Mouse (Mus musculus) liver, embryonic 12.5 days (tissue): ENCODE results near the gene Bcl6b. TPM values are rescaled to one million over a fixed set of nuclear protein-coding genes. Genes with fewer than 3 reads are reported as not detected.

Experiments used
- ATAC-seq: fragments of 200-750 bp; cut with Nextera tagmentation; 2 replicates; pipeline ENCODE4 v1.8.0; 2017; ENCODE audit warnings: moderate number of reproducible peaks, mild to moderate bottlenecking, moderate library complexity
- H3K27ac ChIP-seq: fragments of 300-500 bp; sonication (generic); 2 replicates; pipeline ENCODE4 v1.5.1; 2016; ENCODE audit warnings: mild to moderate bottlenecking
- H3K27me3 ChIP-seq: fragments of 300-500 bp; sonication (generic); replicated peaks from 2 replicates; pipeline ENCODE4 v1.6.1; 2016; ENCODE audit warnings: mild to moderate bottlenecking, moderate library complexity
- H3K36me3 ChIP-seq: fragments of 300-500 bp; sonication (generic); 2 replicates; pipeline ENCODE4 v1.6.1; 2016; ENCODE audit warnings: mild to moderate bottlenecking, moderate library complexity
- H3K4me1 ChIP-seq: fragments of 300-500 bp; sonication (generic); 2 replicates; pipeline ENCODE4 v1.6.1; 2016
- H3K4me2 ChIP-seq: fragments of 300-500 bp; sonication (generic); 2 replicates; pipeline ENCODE4 v1.6.1; 2016; ENCODE audit warnings: mild to moderate bottlenecking, moderate library complexity
- H3K4me3 ChIP-seq: fragments of 300-500 bp; sonication (generic); 2 replicates; pipeline ENCODE4 v1.5.1; 2016; ENCODE audit warnings: mild to moderate bottlenecking, moderate library complexity
- H3K9ac ChIP-seq: fragments of 300-500 bp; sonication (generic); 2 replicates; pipeline ENCODE4 v1.6.1; 2016; ENCODE audit warnings: mild to moderate bottlenecking, moderate library complexity
- H3K9me3 ChIP-seq: fragments of 300-500 bp; sonication (generic); replicated peaks from 2 replicates; pipeline ENCODE4 v1.6.1; 2016; ENCODE audit warnings: mild to moderate bottlenecking, moderate library complexity
- WGBS: fragments of 180-500 bp; shearing (Covaris S2); methylation state at CpG from one replicate; pipeline ENCODE4 v1.1.7; 2016; ENCODE audit not compliant: insufficient replicate concordance; 5-methylcytosine and 5-hydroxymethylcytosine counted together
- polyA plus RNA-seq: library from polyadenylated mRNA; unstranded; fragments of >200 nt; fragmentation: Nextera tagmentation; extraction: Ambion mirVana; gene quantifications from 2 replicates; pipeline ENCODE4 v1.2.1, GENCODE M21; 2016

Bcl6b gene
- polyA plus RNA-seq, 1 experiment from 2014 or later: 2.8 TPM

DNA sequence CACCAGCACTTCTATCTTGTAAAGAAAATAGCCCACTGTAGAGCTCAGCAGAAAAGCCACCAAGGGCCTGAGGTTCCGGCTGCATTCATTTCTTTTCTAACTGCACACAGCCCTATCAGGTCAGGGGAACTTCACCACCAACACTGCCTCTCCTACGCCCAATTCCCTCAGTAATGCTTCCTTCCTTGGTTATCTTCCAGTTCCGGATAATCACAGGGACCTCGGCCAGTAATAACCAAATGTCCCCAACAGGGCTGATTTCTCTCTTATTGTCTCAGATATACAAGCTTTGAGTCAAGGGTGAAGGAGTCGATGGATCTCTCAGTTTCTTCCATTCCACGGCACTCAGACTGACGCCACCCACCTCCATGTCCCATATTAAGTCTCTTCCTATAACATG lies 22.3 kb downstream of the Bcl6b start:
- Histone ChIP-seq H3K4me1 (0 out of 2 replicates have a peak, but pooled peaks cover 3% of the 10 kb centered on the region), H3K36me3 (no peaks in the 10 kb centered on the region), H3K4me3 (no peak overlapping the region), H3K27me3 (peaks cover 31% of the 10 kb centered on the region), H3K9ac (no peak overlapping the region), H3K9me3 (no peaks in the 10 kb centered on the region), H3K27ac (no peak overlapping the region), H3K4me2 (no peak overlapping the region)
- WGBS: 59% methylated on average over 7 of the region's 7 CpGs
- no peak for ATAC-seq

DNA sequence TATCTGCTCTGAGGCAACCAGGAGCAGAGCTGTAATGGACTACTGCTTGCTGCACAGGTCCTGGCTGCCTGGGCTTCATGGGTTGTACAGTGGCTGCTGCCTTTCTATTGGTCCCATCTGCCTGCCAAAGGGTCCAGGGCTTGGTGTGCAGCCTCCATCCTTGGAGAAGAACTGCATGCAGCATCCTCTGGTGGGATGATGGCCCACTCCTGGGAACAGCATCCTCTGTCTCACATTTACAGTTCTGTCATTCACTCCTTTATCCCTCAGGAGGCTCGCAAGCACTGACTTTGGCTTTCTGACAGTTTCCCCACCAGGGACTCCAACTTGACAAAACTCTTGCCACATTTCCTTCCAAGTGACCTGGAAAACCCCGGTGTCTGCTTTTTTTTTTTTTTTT lies 22.8 kb downstream of the Bcl6b start:
- WGBS: 49% methylated on average over 2 of the region's 2 CpGs

DNA sequence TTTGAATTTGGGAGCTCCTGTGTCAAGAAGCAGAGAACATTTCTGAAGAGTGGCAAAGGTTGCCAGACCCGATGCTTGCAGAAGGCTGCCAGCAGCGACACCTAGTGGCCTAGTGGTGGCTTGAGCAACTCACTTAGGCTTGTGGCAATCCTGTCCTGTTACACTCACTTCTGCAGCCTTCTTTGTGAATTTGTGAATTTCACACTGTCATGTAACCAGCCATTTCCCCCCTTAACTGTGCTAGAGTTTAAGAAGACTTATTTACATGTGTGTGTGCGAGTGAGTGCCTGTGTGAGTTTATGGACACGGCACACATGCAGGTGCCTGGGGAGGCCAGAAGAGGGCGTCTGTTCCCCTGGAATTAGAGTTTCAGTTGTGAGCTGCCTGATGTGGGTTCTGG lies 27.9 kb downstream of the Bcl6b start:
- no peak for ATAC-seq
- no peak overlapping the region for H3K9ac ChIP-seq
- 35% methylated on average over 5 of the region's 5 CpGs for WGBS
- no peak overlapping the region for H3K4me3 ChIP-seq
- H3K36me3 ChIP-seq: no peaks in the 10 kb centered on the region
- peaks cover 2% of the 10 kb centered on the region; the same call in 1 of the 2 replicates for H3K4me1 ChIP-seq
- H3K9me3 ChIP-seq: no peaks in the 10 kb centered on the region
- peaks cover 10% of the 10 kb centered on the region; the same call in 1 of the 2 replicates for H3K27me3 ChIP-seq
- no peak overlapping the region for H3K4me2 ChIP-seq
- H3K27ac ChIP-seq: no peak overlapping the region

More for the DNA sequence above, 22.8 kb downstream of the Bcl6b start:
- ATAC-seq: no peak
- Histone ChIP-seq H3K27me3 (peaks cover 26% of the 10 kb centered on the region; the same call in 1 of the 2 replicates), H3K4me2 (no peak overlapping the region), H3K4me1 (0 out of 2 replicates have a peak, but pooled peaks cover 5% of the 10 kb centered on the region), H3K36me3 (no peaks in the 10 kb centered on the region), H3K4me3 (no peak overlapping the region), H3K27ac (no peak overlapping the region), H3K9me3 (no peaks in the 10 kb centered on the region), H3K9ac (no peak overlapping the region)

DNA sequence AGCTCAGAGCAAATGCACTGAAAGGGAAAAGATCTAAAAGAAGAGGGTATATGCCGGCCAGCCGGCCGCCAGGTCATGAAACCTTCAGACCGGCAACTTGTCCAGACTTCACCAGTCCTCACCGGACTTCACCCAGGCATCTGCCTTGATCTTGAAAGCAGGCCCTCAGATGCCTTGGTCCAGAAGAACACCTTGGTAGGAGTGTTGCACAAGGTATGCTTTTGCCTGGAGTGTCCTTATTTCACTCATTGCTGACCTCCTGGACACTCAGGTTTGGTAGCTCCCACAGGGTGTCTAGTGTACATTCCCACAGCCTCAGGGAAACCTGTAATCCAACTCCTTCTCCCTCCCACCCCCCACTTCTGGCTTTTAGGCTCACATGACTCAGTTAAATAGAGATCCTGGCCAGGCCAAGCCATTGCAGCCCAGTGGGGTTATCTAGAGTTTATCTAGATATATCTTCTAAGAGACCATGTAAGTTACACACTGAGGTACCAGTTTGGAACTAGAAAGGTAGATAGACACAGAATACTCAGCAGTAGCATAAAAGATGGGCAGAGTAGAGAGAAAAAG lies 29.5 kb downstream of the Bcl6b start:
- Histone ChIP-seq H3K4me3 (no peak overlapping the region), H3K36me3 (no peaks in the 10 kb centered on the region), H3K9ac (0 out of 2 replicates have a peak overlapping the region, but pooled peaks have one; percentile 3), H3K27ac (no peak overlapping the region), H3K4me2 (no peak overlapping the region), H3K4me1 (peaks cover 2% of the 10 kb centered on the region; the same call in 1 of the 2 replicates), H3K9me3 (no peaks in the 10 kb centered on the region), H3K27me3 (0 out of 2 replicates have a peak, but pooled peaks cover 7% of the 10 kb centered on the region)
- ATAC-seq: no peak
- WGBS: 67% methylated on average over 5 of the region's 5 CpGs

DNA sequence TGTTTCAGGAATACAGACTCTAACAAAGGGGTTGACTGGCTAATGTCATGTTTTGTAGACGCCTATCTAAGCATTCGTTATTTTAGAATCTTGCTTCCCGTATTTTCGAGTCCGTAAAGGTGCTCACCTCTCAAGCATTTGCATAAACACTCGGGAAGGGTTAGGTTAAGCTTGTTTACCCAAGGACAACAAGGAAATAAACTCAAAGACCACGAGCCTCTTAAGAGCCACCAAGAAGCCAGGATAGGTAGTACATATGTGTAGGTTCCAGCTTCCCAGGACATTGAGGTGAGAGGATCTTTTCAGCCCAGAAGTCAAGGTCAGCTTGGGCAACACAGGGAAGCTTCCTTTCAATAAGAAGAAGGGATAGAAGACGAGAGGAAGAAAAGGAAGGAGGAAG lies 30.5 kb downstream of the Bcl6b start:
- 68% methylated on average over 8 of the region's 8 CpGs for WGBS
- no peak for ATAC-seq
- H3K27me3 ChIP-seq: 0 out of 2 replicates have a peak, but pooled peaks cover 3% of the 10 kb centered on the region

DNA sequence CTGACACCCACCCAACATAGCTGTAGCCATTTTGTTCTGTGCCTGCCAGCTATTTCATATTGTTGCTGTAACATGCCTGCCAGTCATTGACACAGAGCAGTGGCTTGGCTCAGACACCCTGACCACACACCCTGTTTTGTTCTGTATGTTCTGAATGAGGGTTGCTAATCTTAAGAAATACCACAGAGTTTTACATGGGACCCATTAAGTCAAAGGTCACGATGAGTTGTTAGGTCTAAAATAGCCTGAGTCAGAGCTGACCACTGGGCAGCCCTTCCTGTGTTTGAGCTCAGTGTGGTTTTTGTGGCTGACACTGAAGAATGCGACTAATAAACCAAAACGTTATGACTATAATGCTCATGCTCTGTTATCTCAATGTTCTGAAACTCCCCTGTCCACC lies 31.3 kb downstream of the Bcl6b start:
- H3K27ac ChIP-seq: no peak overlapping the region
- no peak overlapping the region for H3K4me2 ChIP-seq
- ATAC-seq: no peak
- no peaks in the 10 kb centered on the region for H3K9me3 ChIP-seq
- 24% methylated on average over 3 of the region's 3 CpGs for WGBS
- H3K27me3 ChIP-seq: 0 out of 2 replicates have a peak, but pooled peaks cover 3% of the 10 kb centered on the region
- H3K4me3 ChIP-seq: no peak overlapping the region
- peaks cover 2% of the 10 kb centered on the region; the same call in 1 of the 2 replicates for H3K4me1 ChIP-seq
- H3K9ac ChIP-seq: no peak overlapping the region
- H3K36me3 ChIP-seq: no peaks in the 10 kb centered on the region

More for the DNA sequence above, 30.5 kb downstream of the Bcl6b start:
- Histone ChIP-seq H3K27ac (no peak overlapping the region), H3K9ac (no peak overlapping the region), H3K4me2 (no peak overlapping the region), H3K4me1 (peaks cover 2% of the 10 kb centered on the region; the same call in 1 of the 2 replicates), H3K9me3 (no peaks in the 10 kb centered on the region), H3K36me3 (no peaks in the 10 kb centered on the region), H3K4me3 (no peak overlapping the region)

DNA sequence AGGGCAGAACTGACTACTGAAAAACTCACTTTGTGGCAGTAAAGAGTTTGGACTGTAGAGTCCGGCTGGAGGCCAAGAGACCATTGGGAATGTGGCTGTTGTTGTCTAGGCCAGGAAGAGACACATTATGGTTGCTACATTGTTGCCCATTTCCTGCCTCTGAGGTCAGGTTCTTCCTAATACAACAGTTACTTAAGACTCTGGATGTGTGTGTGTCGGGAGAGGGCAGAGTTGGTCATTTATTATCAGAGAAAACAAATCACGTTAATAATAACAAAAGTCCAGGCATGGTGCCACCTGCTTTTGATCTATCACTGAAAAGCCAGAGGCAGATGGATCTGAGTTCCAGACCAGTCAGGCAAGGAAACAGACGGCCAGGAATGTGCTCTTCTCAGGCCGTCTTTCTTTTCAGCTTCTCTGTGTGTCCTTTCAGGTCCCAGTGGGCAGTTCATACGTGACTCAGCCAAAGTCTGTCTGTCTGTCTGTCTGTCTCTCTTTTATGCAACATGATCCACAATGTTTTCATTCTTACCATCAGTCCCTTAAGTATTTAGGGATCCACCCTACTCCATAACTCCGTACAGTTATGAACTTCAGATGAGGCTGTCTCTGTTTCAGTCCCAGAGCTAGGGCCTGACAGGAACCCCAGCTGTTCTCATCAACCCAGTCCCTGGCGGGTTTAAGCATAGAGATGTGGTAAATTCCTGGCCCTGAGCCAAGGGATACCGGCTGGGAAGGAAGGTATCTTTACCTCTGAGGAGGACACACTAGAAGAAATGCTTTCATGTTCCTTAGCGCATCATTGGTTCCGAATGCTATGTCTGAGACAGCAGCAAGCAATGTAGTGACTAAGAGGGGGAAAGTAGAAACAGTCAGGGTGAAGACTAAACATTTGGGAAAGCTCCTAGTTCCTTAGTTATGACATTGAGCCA lies 36.0 kb downstream of the Bcl6b start:
- H3K27me3 ChIP-seq: no peaks in the 10 kb centered on the region
- H3K4me2 ChIP-seq: no peak overlapping the region
- H3K27ac ChIP-seq: no peak overlapping the region
- H3K4me1 ChIP-seq: no peaks in the 10 kb centered on the region
- ATAC-seq: no peak
- no peaks in the 10 kb centered on the region for H3K36me3 ChIP-seq
- 63% methylated on average over 11 of the region's 11 CpGs for WGBS
- H3K9ac ChIP-seq: no peak overlapping the region
- H3K9me3 ChIP-seq: no peaks in the 10 kb centered on the region
- no peak overlapping the region for H3K4me3 ChIP-seq

DNA sequence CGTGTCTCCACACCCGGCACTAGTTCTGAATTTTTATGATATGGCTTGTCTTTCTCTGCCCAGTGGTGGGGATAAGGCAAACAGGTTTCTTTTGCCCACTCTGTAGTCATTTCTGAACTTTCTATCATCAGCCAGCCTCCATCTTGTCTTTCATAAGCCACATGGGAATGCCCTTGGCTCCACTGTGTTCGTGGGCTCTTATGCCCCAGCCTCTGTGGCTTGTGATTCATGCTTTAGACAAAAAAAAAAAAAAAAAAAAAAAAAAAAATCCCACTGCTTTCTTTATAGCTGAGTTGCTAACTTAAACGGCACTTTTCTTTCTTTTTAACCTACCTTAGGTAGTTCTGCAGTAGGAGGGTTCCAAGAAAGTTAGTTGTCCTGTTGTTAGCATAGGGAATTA lies 37.4 kb downstream of the Bcl6b start:
- 46% methylated on average over 4 of the region's 4 CpGs for WGBS
- H3K36me3 ChIP-seq: no peaks in the 10 kb centered on the region
- no peak overlapping the region for H3K27ac ChIP-seq
- no peaks in the 10 kb centered on the region for H3K9me3 ChIP-seq
- no peak overlapping the region for H3K9ac ChIP-seq
- H3K4me3 ChIP-seq: no peak overlapping the region
- no peaks in the 10 kb centered on the region for H3K4me1 ChIP-seq
- ATAC-seq: no peak
- H3K4me2 ChIP-seq: no peak overlapping the region
- H3K27me3 ChIP-seq: no peaks in the 10 kb centered on the region

DNA sequence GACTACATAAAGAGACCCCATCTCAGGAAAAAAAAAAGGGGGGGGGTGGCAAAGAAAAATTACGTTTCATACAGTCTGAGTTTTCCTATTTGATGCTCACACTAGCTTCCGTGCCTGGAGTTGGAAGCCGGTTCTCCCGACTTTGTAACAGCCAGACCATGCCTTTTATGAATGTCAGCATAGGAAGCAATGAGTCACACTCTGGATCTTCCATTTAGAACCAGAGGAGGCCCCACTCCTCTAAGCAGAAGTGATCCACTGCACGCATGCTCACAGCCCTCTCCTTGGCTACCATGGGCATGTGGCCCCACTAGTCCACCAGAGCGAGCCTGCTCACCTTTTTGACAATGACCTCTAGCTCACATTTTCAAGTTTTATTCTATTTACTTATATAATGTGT lies 38.4 kb downstream of the Bcl6b start:
- H3K27ac ChIP-seq: no peak overlapping the region
- H3K4me1 ChIP-seq: no peaks in the 10 kb centered on the region
- no peaks in the 10 kb centered on the region for H3K36me3 ChIP-seq
- H3K9ac ChIP-seq: no peak overlapping the region
- H3K27me3 ChIP-seq: no peaks in the 10 kb centered on the region
- no peaks in the 10 kb centered on the region for H3K9me3 ChIP-seq
- ATAC-seq: no peak
- no peak overlapping the region for H3K4me2 ChIP-seq
- H3K4me3 ChIP-seq: no peak overlapping the region
- 68% methylated on average over 6 of the region's 6 CpGs for WGBS

DNA sequence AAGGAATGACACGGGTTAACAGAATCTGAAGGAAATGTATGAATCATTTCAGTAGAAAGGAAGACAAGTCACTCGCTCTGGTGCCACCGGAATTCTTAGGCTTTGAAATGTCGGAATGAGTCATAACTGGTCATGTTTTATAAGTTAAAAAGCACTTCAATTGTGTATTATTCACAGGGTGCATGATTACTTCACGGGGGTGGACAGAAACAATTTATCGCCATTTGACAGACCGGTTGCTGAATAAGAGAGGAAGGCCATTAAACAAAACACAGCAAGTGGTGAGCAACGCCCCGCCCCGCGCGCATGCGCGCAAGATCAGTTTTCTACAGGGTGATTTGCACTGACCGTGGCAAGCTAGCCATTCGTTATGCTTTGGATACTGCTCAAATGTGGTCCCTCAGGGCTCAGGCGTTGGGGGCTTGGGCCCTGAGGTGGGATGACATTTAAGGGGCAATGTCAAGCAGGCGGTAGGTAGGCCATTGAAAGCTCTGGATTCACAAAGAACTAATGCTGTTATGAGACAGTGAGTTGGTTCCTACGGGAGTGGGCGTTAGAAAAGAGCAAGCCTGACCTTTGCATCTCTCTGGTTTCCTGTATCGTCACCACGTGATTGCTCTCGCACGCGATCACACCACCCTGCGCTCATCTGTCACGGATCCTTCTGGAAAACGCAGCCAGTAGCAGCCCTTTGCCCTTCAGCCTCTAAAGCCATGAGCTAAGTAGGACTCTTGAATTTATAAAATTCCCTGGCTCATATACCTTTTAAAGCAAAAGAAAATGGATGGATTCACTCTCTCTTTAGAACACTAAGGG lies 40.1 kb downstream of the Bcl6b start:
- no peak overlapping the region for H3K4me2 ChIP-seq
- no peaks in the 10 kb centered on the region for H3K4me1 ChIP-seq
- H3K36me3 ChIP-seq: no peaks in the 10 kb centered on the region
- no peaks in the 10 kb centered on the region for H3K9me3 ChIP-seq
- H3K9ac ChIP-seq: no peak overlapping the region
- WGBS: 80% methylated on average over 28 of the region's 28 CpGs
- H3K4me3 ChIP-seq: no peak overlapping the region
- no peak overlapping the region for H3K27ac ChIP-seq
- H3K27me3 ChIP-seq: no peaks in the 10 kb centered on the region
- no peak for ATAC-seq

DNA sequence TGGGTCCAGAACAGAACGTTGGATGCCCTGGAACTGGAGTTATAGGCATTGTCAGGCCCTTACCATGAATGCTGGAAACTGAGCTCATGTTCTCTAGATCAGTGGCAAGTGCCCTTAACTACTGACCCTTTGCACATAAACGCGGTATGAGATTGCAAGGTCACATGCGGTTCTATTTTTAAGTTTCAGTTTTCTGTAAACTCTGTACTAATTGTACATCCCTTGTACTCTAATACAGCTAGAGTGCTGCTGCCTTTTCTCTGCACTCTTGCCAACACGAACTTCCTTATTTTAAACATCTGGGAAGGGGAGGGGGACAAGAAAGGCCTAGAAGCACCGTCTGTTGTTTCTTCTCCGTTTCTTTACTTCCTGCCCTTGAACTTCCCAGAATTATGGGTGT lies 44.5 kb downstream of the Bcl6b start:
- H3K27me3 ChIP-seq: no peaks in the 10 kb centered on the region
- no peak overlapping the region for H3K4me2 ChIP-seq
- no peak overlapping the region for H3K27ac ChIP-seq
- no peak for ATAC-seq
- no peak overlapping the region for H3K4me3 ChIP-seq
- no peak overlapping the region for H3K9ac ChIP-seq
- no peaks in the 10 kb centered on the region for H3K36me3 ChIP-seq
- no peaks in the 10 kb centered on the region for H3K4me1 ChIP-seq
- no peaks in the 10 kb centered on the region for H3K9me3 ChIP-seq
- WGBS: 54% methylated on average over 7 of the region's 7 CpGs
